In genomic region chr2:167798969-167799513, GRCm38 (mm10) we compare ENCODE assay signal across 13 mouse cellular contexts.
DNase-seq lines count a peak whose midpoint lies in the region; ATAC-seq and TF ChIP-seq lines count a peak whose summit lies in the region.
"Had no signal": no experiment of that assay in that cellular context is flagged by ENCODE, and none has a peak within 500 bp of the region (broad histone marks: within the 10 kb centered on the region; RNA-seq: fewer than 3 reads in every experiment).

No protein-coding gene starts in this region.

- DNase-seq in adrenal gland, postnatal 10 days, result peak; percentile 55
- DNase-seq in adrenal gland, postnatal 36 days, result no peak
- peak; percentile 35 to 64 for DNase-seq in kidney, postnatal 25 days
- peak; percentile 73 for DNase-seq in liver, adult 2 months (ENCODE audit: extremely low read depth, low read depth, low spot score)
- DNase-seq in forebrain, embryonic 11.5 days (ENCODE audit: low spot score), result no peak
- DNase-seq: cerebellum, adult 9-10 months; gastrocnemius, postnatal 25 days; right cerebral cortex, postnatal 25 days; thymus, postnatal 25 days had no signal

- 93% methylated on average over 9 of the region's 9 CpGs for WGBS in kidney, embryonic 15.5 days
- WGBS in liver, adult 2 months, result 72% methylated on average over 9 of the region's 9 CpGs
- 87% methylated on average over 9 of the region's 9 CpGs for whole genome bisulfite sequencing in stomach, embryonic 16.5 days
- 89% methylated on average over 9 of the region's 9 CpGs for WGBS in forebrain, embryonic 11.5 days

- ATAC-seq in kidney, embryonic 15.5 days (replicated peaks; ENCODE audit: low FRiP score), result no peak
- no peak for ATAC-seq in stomach, embryonic 16.5 days (ENCODE audit: insufficient read depth, low FRiP score)
- no peak for ATAC-seq in megakaryocyte-erythroid progenitor cell, adult 5-6 weeks (replicated peaks; ENCODE audit: low FRiP score, low TSS enrichment, poor library complexity, severe bottlenecking)
- no peak for ATAC-seq in forebrain, embryonic 11.5 days (replicated peaks; ENCODE audit: low FRiP score)

- no peaks in the 10 kb centered on the region for H3K79me2 ChIP-seq in liver, adult 2 months (ENCODE audit: control insufficient read depth, insufficient read depth, low read length)

- H3K9me3 ChIP-seq in kidney, embryonic 15.5 days (replicated peaks), result no peaks in the 10 kb centered on the region
- no peaks in the 10 kb centered on the region for H3K9me3 ChIP-seq in stomach, embryonic 16.5 days (replicated peaks; ENCODE audit: control insufficient read depth, low read length)
- no peaks in the 10 kb centered on the region for H3K9me3 ChIP-seq in forebrain, embryonic 11.5 days (ENCODE audit: control insufficient read depth, low read length)
- H3K9me3 ChIP-seq: midbrain, embryonic 12.5 days had no signal

- H3K4me1 ChIP-seq in kidney, embryonic 15.5 days, result peaks cover 12% of the 10 kb centered on the region
- H3K4me1 ChIP-seq in liver, adult 2 months (ENCODE audit: control insufficient read depth, insufficient read depth, low read length), result peaks cover 13% of the 10 kb centered on the region; the same call in 1 of the 2 replicates
- H3K4me1 ChIP-seq in stomach, embryonic 16.5 days (ENCODE audit: control insufficient read depth, insufficient read depth, low read length), result peaks cover 15% of the 10 kb centered on the region
- no peaks in the 10 kb centered on the region for H3K4me1 ChIP-seq in forebrain, embryonic 11.5 days (replicated peaks; ENCODE audit: control insufficient read depth, insufficient read depth, low read length)

- H3K36me3 ChIP-seq in kidney, embryonic 15.5 days, result no peaks in the 10 kb centered on the region
- no peaks in the 10 kb centered on the region for H3K36me3 ChIP-seq in liver, adult 2 months (ENCODE audit: control insufficient read depth, insufficient read depth, low read length)
- H3K36me3 ChIP-seq in stomach, embryonic 16.5 days (ENCODE audit: control insufficient read depth, insufficient read depth, low read length), result no peaks in the 10 kb centered on the region
- H3K36me3 ChIP-seq in forebrain, embryonic 11.5 days (ENCODE audit: control insufficient read depth, insufficient read depth, low read length), result no peaks in the 10 kb centered on the region
- H3K36me3 ChIP-seq: midbrain, embryonic 12.5 days had no signal

- no peak overlapping the region for H3K4me2 ChIP-seq in kidney, embryonic 15.5 days
- no peak overlapping the region for H3K4me2 ChIP-seq in stomach, embryonic 16.5 days (ENCODE audit: low read depth, low read length)
- no peak overlapping the region for H3K4me2 ChIP-seq in forebrain, embryonic 11.5 days (ENCODE audit: low read depth, low read length, severe bottlenecking)
- H3K4me2 ChIP-seq: midbrain, embryonic 12.5 days had no signal

- H3K9ac ChIP-seq in kidney, embryonic 15.5 days, result no peak overlapping the region
- H3K9ac ChIP-seq in liver, adult 2 months (ENCODE audit: low read depth, low read length), result no peak overlapping the region
- H3K9ac ChIP-seq in stomach, embryonic 16.5 days (ENCODE audit: low read length), result no peak overlapping the region
- H3K9ac ChIP-seq in forebrain, embryonic 11.5 days (ENCODE audit: low read length), result no peak overlapping the region
- H3K9ac ChIP-seq: midbrain, embryonic 12.5 days had no signal

- H3K27me3 ChIP-seq in kidney, embryonic 15.5 days, result no peaks in the 10 kb centered on the region
- H3K27me3 ChIP-seq in liver, adult 2 months (ENCODE audit: control insufficient read depth, insufficient read depth, low read length), result no peaks in the 10 kb centered on the region
- no peaks in the 10 kb centered on the region for H3K27me3 ChIP-seq in stomach, embryonic 16.5 days (ENCODE audit: control insufficient read depth, insufficient read depth, low read length)
- no peaks in the 10 kb centered on the region for H3K27me3 ChIP-seq in forebrain, embryonic 11.5 days (ENCODE audit: control insufficient read depth, insufficient read depth, low read length)
- H3K27me3 ChIP-seq: midbrain, embryonic 12.5 days had no signal

- no peak for TF ChIP-seq CTCF in liver, adult 2 months (IDR thresholded peaks at IDR 0.05; ENCODE audit: low read depth, low read length)

- no peak for TF ChIP-seq POLR2A in liver, adult 2 months (IDR thresholded peaks at IDR 0.05; ENCODE audit: extremely low read depth, insufficient read depth, low read length)

- H3K4me3 ChIP-seq in kidney, embryonic 15.5 days (replicated peaks), result no peak overlapping the region
- H3K4me3 ChIP-seq in liver, adult 2 months (ENCODE audit: insufficient read depth, low read depth, low read length), result no peak overlapping the region
- H3K4me3 ChIP-seq in stomach, embryonic 16.5 days (replicated peaks; ENCODE audit: low read length), result no peak overlapping the region
- H3K4me3 ChIP-seq in forebrain, embryonic 11.5 days (ENCODE audit: low read depth, low read length), result no peak overlapping the region
- H3K4me3 ChIP-seq: midbrain, embryonic 12.5 days had no signal

- no peak overlapping the region for H3K27ac ChIP-seq in kidney, embryonic 15.5 days
- peak overlapping the region; percentile 79 for H3K27ac ChIP-seq in liver, adult 2 months (replicated peaks; ENCODE audit: insufficient read depth, low read depth, low read length)
- peak overlapping the region; percentile 26; the same call in 1 of the 2 replicates for H3K27ac ChIP-seq in stomach, embryonic 16.5 days (ENCODE audit: low read length)
- no peak overlapping the region for H3K27ac ChIP-seq in forebrain, embryonic 11.5 days (ENCODE audit: low read depth, low read length)
- H3K27ac ChIP-seq: midbrain, embryonic 12.5 days had no signal

Comparison
In these comparisons a context has a peak if more than half of its experiments do, and no peak if none do; other contexts are left out.
1. DNase-seq: peak in adrenal gland, postnatal 10 days (single experiment), kidney, postnatal 25 days (2 of 2) and liver, adult 2 months (single experiment); none in adrenal gland, postnatal 36 days (0 of 2) and forebrain, embryonic 11.5 days (single experiment).
2. H3K27ac ChIP-seq: peak in liver, adult 2 months (single experiment) and stomach, embryonic 16.5 days (single experiment); none in kidney, embryonic 15.5 days (single experiment) and forebrain, embryonic 11.5 days (single experiment).